Mouse (Mus musculus) stomach, postnatal 0 days (tissue): ENCODE data around the gene Ear6.

Experiments
- CTCF ChIP-seq: IDR thresholded peaks from 2 replicates; pipeline ENCODE4 v1.5.1; 2016; ENCODE audit warnings: antibody characterized with exemption, low read depth, mild to moderate bottlenecking, moderate library complexity
- EP300 ChIP-seq: optimal IDR thresholded peaks from 2 replicates; pipeline ENCODE3; 2016; ENCODE audit warnings: antibody characterized with exemption

DNA sequence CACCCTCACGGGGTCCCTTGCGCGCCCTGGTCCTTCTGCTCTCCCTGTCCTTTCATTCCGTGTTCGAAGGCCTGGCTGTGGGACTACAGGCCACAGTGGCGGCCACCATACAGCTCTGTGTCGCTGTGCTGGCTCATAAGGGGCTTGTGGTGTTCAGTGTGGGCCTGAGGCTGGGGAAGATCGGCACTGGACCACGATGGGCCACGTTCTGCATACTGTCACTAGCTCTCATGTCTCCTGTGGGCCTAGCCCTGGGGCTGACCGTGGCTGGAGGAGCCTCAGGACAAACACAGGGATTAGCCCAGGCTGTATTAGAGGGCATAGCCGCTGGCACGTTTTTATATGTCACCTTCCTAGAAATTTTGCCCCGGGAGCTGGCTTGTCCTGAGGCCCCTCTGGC lies 41.6 kb downstream of the Ear6 start:
- TF ChIP-seq EP300 = no peak
- TF ChIP-seq CTCF = no peak
